Mouse (Mus musculus): ENCODE measurements around the gene Nfia.
A peak's percentile ranks its signal among the peaks of the same experiment; 100 is the strongest.

Nfia gene

DNA sequence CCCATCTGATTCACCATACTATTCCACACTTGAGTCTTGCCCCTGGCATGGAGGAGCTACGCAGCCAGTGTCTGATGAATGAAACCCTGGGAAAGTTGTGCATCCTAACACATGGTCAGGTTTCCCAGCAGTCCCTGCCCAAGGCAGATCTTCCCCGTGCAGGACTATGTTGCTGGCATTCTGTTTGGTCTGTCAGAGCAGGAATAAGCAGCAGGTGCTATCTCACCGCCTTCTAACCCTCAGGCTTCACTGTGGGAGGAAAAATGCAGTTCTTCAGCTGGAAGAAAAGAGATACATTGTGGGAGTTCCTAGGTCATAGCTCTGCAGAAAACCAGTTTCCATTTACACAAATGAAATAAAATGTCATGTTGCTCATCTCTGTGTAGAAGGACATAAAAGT lies 247.3 kb downstream of the Nfia start:
- DNase-seq, result no peak

DNA sequence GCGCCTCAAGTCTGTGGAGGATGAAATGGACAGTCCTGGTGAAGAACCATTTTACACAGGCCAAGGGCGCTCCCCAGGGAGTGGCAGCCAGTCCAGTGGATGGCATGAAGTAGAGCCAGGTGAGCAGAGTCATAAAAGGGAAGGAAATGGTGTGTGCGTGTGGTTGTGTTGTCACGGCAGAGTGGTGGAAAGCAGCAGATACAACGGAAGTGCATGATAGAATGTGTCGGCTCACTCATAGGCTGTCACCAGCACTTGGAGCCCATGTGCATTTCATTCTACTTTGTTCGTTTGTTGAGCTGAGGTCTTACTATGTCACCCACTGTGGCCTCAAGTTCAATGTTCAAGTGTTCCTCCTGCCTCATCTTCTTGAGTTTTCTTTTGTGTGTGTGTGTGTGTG lies 248.3 kb downstream of the Nfia start:
- peak; percentile 39 for DNase-seq

- peak; percentile 41 for DNase-seq
Observed at GRCm38 (mm10) chr4:98023245-98023792, 250.8 kb downstream of the Nfia start.

DNA sequence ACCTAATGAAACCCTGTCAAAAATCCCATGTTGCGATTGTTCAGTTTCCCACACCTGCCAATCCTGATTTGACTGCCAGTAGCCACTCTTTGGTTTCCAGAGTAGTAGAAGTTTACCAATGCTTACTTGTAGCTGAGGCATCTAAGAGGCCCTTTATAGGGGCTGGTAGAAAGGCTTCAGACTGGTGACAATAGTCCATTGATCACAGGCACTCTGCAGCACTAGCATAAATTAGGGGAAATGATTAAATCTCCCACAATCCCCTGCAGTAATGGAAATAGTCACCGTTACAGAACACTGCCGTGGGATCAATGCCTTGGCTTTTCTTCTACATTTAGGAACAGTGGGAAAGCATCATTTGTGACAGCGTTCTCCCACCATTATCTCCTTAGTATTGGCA lies 254.9 kb downstream of the Nfia start:
- DNase-seq, result no peak

DNA sequence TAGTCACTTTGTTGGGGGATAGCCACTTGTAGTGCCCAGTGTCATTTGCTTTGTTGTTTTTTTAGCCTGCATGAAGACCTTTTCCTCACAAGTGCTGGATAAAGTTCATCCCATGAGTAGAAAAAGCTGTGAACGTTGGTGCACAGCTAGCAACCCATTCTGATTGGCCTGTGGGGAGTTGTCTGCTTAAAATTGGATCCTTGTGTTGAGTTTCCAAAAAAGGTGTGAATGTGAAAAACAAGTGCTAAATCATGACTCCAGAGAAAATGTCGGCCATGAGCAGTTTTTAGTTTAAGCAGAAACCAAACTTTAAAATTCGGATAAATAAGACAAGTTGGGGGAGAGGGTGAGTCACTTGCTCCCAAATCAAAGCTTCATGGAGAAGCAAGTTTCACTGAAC lies 259.3 kb downstream of the Nfia start:
- no peak for DNase-seq

DNA sequence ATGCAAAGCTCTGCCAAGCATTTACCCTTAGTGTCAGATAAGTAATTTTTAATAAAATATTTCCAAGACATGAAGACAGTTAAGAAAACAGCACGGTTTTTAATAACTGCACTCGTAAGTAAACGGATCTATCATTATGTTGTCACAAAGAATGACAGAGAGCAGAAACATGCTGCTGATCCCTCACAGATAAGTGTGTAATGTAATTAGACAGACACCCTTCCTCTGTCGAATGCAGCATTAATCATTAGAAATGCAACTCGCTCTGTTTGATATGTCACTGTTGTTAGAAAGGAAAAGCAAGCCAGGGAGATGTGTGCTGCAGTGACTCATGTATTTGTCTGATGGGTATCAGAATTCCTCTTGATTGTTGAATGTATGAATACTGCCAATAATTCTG lies 259.8 kb downstream of the Nfia start:
- DNase-seq, result peak; percentile 10

GRCm38 (mm10) chr4:98039095-98039494 lies 266.6 kb downstream of the Nfia start:
- DNase-seq, result peak; percentile 27

DNA sequence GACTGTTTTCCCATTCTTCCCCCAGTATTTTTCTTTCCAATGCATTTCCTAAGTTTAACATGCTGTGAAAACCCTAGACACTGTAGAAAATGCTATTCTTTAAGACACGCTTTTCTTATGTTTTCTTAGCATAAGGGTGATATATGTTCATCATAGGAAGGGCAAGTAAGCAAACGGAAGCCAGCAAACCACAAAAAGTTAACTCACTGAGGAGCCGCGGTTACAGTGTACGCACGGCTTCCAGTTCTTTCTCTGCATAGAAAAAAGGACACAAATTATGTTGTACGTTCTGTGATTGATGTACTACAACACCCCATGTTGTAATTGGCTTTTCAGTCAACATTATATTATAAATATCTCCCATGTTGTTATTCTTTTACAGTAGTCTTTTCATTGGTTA lies 267.6 kb downstream of the Nfia start:
- no peak for DNase-seq

GRCm38 (mm10) chr4:98044611-98045010 lies 272.1 kb downstream of the Nfia start:
- peak; percentile 49 for DNase-seq

- DNase-seq, result peak; percentile 21
Observed at GRCm38 (mm10) chr4:98047369-98047768, 274.8 kb downstream of the Nfia start.

DNA sequence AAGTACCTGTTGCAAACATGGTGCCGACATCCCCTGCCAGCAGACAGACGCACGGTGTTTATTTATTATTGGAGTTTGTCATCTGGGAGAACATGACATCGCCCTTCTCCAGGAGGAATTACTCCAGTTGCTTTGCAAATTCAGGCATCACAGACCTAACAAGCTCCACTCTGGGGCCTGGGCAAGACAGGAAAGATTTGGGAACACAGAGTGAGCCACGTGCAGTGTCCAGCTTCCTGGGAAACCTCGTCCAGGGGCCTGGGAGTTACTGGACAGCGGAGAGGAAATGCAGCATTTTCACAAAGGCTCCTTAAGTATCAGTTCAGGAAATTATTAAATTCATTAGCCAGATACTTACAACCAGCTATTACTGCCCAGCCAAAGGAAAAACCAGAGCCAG lies 277.1 kb downstream of the Nfia start:
- DNase-seq, result peak; percentile 97

GRCm38 (mm10) chr4:98050003-98050620 lies 277.6 kb downstream of the Nfia start:
- DNase-seq, result peak; percentile 76

- no peak for DNase-seq
Observed at GRCm38 (mm10) chr4:98050781-98051180, 278.2 kb downstream of the Nfia start.

GRCm38 (mm10) chr4:98051326-98051725 lies 278.8 kb downstream of the Nfia start:
- DNase-seq, result peak; percentile 83

- DNase-seq, result peak; percentile 78
Observed at GRCm38 (mm10) chr4:98055036-98055435, 282.5 kb downstream of the Nfia start.

- DNase-seq, result peak; percentile 45
Observed at GRCm38 (mm10) chr4:98056396-98057020, 284.0 kb downstream of the Nfia start.

GRCm38 (mm10) chr4:98057246-98057645 lies 284.7 kb downstream of the Nfia start:
- peak; percentile 56 for DNase-seq

DNA sequence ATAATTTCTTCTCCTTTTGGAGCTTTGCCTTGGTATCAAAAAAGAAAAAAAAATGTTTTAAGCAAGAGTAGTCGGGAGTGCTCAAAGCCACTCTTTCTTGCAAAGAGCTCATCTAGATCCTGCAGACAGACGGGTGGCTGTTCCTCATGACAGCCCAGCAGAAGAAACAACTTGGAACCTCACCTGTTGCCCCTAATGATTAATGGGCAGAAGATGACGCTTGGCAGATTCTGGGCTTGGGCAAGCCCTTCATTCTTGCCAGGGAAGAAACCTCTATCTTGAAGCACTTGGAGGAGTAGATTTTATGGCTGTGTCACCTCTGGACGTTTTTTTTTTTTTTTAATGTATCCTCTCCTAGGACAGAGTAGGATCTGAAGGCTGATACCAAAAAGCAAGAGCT lies 285.2 kb downstream of the Nfia start:
- peak; percentile 49 for DNase-seq

DNA sequence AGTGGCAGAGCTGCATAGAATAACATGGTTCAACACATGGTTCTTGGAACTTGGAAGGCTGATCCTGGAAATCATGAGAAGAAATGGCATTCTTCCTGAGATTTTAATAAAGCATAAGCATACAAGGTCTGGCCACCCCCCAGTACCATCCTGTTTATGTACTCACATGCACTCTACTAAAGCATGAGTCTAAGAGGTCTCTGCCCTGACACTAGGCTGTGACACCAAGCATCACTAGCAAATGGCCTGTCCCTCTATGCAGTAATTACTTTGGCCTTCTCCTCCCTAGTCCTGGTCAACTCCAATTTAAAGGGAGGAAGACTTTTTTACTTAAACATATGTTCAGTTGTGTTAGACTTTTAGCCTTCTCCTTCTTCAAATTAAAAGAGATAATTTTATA lies 285.6 kb downstream of the Nfia start:
- DNase-seq, result peak; percentile 73

GRCm38 (mm10) chr4:98060601-98061000 lies 288.1 kb downstream of the Nfia start:
- peak; percentile 61 for DNase-seq

- peak; percentile 61 for DNase-seq
Observed at GRCm38 (mm10) chr4:98061086-98061485, 288.6 kb downstream of the Nfia start.

DNA sequence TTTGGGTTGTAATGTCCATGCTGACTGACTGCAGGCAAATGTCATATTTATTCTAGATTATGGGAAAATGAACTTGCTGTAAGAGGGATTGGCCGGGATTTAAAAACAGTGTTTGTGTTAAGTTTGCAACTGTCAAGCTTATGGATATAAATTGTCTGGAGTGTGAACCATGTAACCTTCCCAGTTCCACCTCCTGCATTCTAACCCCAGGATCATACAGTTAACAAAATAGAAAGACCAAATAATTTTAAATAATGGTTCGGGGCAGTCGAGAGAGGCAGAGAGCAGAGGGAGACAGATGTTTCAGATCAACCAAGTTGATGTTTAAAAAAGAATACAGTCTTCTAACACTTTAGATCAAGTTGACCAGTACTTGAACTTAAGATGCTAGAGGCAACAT lies 290.7 kb downstream of the Nfia start:
- DNase-seq, result no peak

- peak; percentile 74 for DNase-seq
Observed at GRCm38 (mm10) chr4:98076106-98076505, 303.6 kb downstream of the Nfia start.

DNA sequence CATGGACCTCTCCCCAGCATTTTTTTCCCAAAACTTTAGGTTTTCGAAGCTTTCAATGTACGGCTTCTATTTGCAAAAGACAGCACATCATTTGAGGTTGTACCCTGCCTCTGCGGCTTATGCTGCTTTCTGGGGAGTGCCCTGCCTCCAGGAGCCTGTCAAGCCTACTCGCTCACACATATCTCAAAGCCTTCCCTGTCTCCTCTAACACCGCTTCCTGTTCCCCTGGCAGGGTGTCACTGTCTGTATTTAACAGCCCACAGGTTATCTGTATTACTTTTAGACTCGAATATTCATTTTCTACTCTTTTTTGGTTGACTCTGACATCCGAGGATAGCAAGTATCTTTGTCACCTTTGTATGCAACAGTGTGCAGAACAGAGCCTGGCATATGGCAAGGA lies 304.1 kb downstream of the Nfia start:
- DNase-seq, result peak; percentile 73

GRCm38 (mm10) chr4:98080586-98080985 lies 308.1 kb downstream of the Nfia start:
- peak; percentile 27 for DNase-seq
